22 mouse cellular contexts compared by ENCODE assay signal in genomic region chr5:75160530-75161170, GRCm38 (mm10). TPM values are rescaled to one million over a fixed set of nuclear protein-coding genes. Genes with fewer than 3 reads are reported as not detected.
DNase-seq lines count a peak whose midpoint lies in the region; ATAC-seq and TF ChIP-seq lines count a peak whose summit lies in the region.
"Had no signal": no experiment of that assay in that cellular context is flagged by ENCODE, and none has a peak within 500 bp of the region (broad histone marks: within the 10 kb centered on the region; RNA-seq: fewer than 3 reads in every experiment).

No protein-coding gene starts in this region.

- H3K36me3 ChIP-seq in heart, embryonic 13.5 days = peaks cover 32% of the 10 kb centered on the region
- peaks cover 20% of the 10 kb centered on the region; the same call in 1 of the 2 replicates for H3K36me3 ChIP-seq in limb, embryonic 11.5 days (ENCODE audit: control insufficient read depth, insufficient read depth, low read length)
- H3K36me3 ChIP-seq in limb, embryonic 10.5 days = peaks cover 80% of the 10 kb centered on the region
- H3K36me3 ChIP-seq in limb, embryonic 14.5 days (ENCODE audit: control insufficient read depth, insufficient read depth, low read length) = peaks cover 74% of the 10 kb centered on the region

- peaks cover 15% of the 10 kb centered on the region for H3K4me1 ChIP-seq in heart, embryonic 13.5 days
- peaks cover 22% of the 10 kb centered on the region for H3K4me1 ChIP-seq in limb, embryonic 11.5 days (ENCODE audit: control insufficient read depth, insufficient read depth, low read length)
- H3K4me1 ChIP-seq in limb, embryonic 10.5 days = peaks cover 38% of the 10 kb centered on the region
- H3K4me1 ChIP-seq in limb, embryonic 14.5 days (ENCODE audit: control insufficient read depth, insufficient read depth, low read length) = peaks cover 13% of the 10 kb centered on the region

- peak overlapping the region; percentile 14 for H3K4me2 ChIP-seq in heart, embryonic 13.5 days
- no peak overlapping the region for H3K4me2 ChIP-seq in limb, embryonic 11.5 days (ENCODE audit: low read depth, severe bottlenecking)
- peak overlapping the region; percentile 18; the same call in 1 of the 2 replicates for H3K4me2 ChIP-seq in limb, embryonic 14.5 days (replicated peaks; ENCODE audit: low read depth, low read length, severe bottlenecking)

- H3K9me3 ChIP-seq in heart, embryonic 13.5 days = no peaks in the 10 kb centered on the region
- no peaks in the 10 kb centered on the region for H3K9me3 ChIP-seq in limb, embryonic 11.5 days (ENCODE audit: control insufficient read depth, low read length)
- H3K9me3 ChIP-seq in limb, embryonic 10.5 days (replicated peaks) = no peaks in the 10 kb centered on the region
- H3K9me3 ChIP-seq in limb, embryonic 14.5 days (ENCODE audit: control insufficient read depth, low read length) = no peaks in the 10 kb centered on the region
- H3K9me3 ChIP-seq: forebrain, embryonic 10.5 days; heart, embryonic 10.5 days; midbrain, embryonic 10.5 days had no signal

- TF ChIP-seq POLR2A in limb, embryonic 14.5 days (IDR thresholded peaks at IDR 0.05; ENCODE audit: borderline replicate concordance, extremely low read depth, insufficient read depth, insufficient read length) = no peak

- no peak overlapping the region for H3K4me3 ChIP-seq in heart, embryonic 13.5 days
- no peak overlapping the region for H3K4me3 ChIP-seq in limb, embryonic 11.5 days (ENCODE audit: low read depth, low read length)
- no peak overlapping the region for H3K4me3 ChIP-seq in limb, embryonic 10.5 days
- H3K4me3 ChIP-seq in limb, embryonic 14.5 days (replicated peaks; ENCODE audit: low read length) = no peak overlapping the region; the same call in 1 of the 2 replicates
- H3K4me3 ChIP-seq: forebrain, embryonic 10.5 days; heart, embryonic 10.5 days; midbrain, embryonic 10.5 days had no signal

- peak overlapping the region; percentile 30; the same call in 1 of the 2 replicates for H3K9ac ChIP-seq in heart, embryonic 13.5 days
- no peak overlapping the region for H3K9ac ChIP-seq in limb, embryonic 11.5 days (ENCODE audit: low read length)
- H3K9ac ChIP-seq in limb, embryonic 14.5 days (ENCODE audit: low read depth, low read length, severe bottlenecking) = 0 out of 2 replicates have a peak overlapping the region, but pooled peaks have one; percentile 16

- DNase-seq in cerebellum, postnatal 10 days = peak; percentile 56 to 77
- no peak for DNase-seq in cerebellum, adult 11-12 months
- no peak for DNase-seq in heart, adult 18-20 months
- peak; percentile 21 for DNase-seq in limb, embryonic 11.5 days (ENCODE audit: low spot score)
- DNase-seq in limb, embryonic 10.5 days (ENCODE audit: low spot score) = no peak
- no peak for DNase-seq in limb, embryonic 14.5 days (ENCODE audit: low spot score)
- DNase-seq in spleen, adult 12 weeks (ENCODE audit: low spot score) = no peak
- DNase-seq: adrenal gland, adult 8-10 months; cerebellum, adult 2 months; gastrocnemius, postnatal 25 days; kidney, adult 2 months; lung, postnatal 4 days; right cerebral cortex, postnatal 25 days; thymus, postnatal 25 days had no signal

- H3K27ac ChIP-seq in heart, embryonic 13.5 days (replicated peaks) = no peak overlapping the region
- no peak overlapping the region for H3K27ac ChIP-seq in limb, embryonic 11.5 days (replicated peaks; ENCODE audit: low read depth, low read length)
- H3K27ac ChIP-seq in limb, embryonic 10.5 days = no peak overlapping the region
- H3K27ac ChIP-seq in limb, embryonic 14.5 days (replicated peaks; ENCODE audit: low read depth, low read length) = no peak overlapping the region
- H3K27ac ChIP-seq: forebrain, embryonic 10.5 days; heart, embryonic 10.5 days; kidney, postnatal 0 days; midbrain, embryonic 10.5 days had no signal

- WGBS in heart, embryonic 13.5 days = 17% methylated on average over 12 of the region's 12 CpGs
- WGBS in limb, embryonic 11.5 days = 41% methylated on average over 12 of the region's 12 CpGs
- 57% methylated on average over 12 of the region's 12 CpGs for WGBS in limb, embryonic 10.5 days
- 46% methylated on average over 12 of the region's 12 CpGs for WGBS in limb, embryonic 14.5 days

- peaks cover 10% of the 10 kb centered on the region; the same call in 1 of the 2 replicates for H3K27me3 ChIP-seq in heart, embryonic 13.5 days (replicated peaks)
- H3K27me3 ChIP-seq in limb, embryonic 11.5 days (ENCODE audit: control insufficient read depth, insufficient read depth, low read length) = no peaks in the 10 kb centered on the region
- no peaks in the 10 kb centered on the region for H3K27me3 ChIP-seq in limb, embryonic 10.5 days (ENCODE audit: low read depth, poor library complexity, severe bottlenecking)
- H3K27me3 ChIP-seq in limb, embryonic 14.5 days (ENCODE audit: control insufficient read depth, insufficient read depth, low read length) = no peaks in the 10 kb centered on the region

- ATAC-seq in heart, embryonic 13.5 days (ENCODE audit: extremely low read depth, insufficient number of reproducible peaks, low FRiP score, low TSS enrichment) = no peak
- no peak for ATAC-seq in limb, embryonic 11.5 days (ENCODE audit: insufficient number of reproducible peaks, low FRiP score, low TSS enrichment, low read depth)
- no peak for ATAC-seq in limb, embryonic 14.5 days (ENCODE audit: low FRiP score, low read depth)
- ATAC-seq: activated CD4-positive, CD25-positive, alpha-beta regulatory T cell, adult 4 months; forebrain, embryonic 16.5 days had no signal

RNA-seq across cellular contexts. Expression of gene Pdgfra, which starts 8.6 kb away (rescaled TPM):
- polyA plus RNA-seq in heart, embryonic 13.5 days (2015; fragmentation: Nextera tagmentation; extraction: Ambion mirVana) = 16.6 and 20.7 TPM in 2 replicates
- 10 to 100 TPM; 20.5 to 23.7 TPM for total RNA-seq in heart, adult 18-20 months (2021)
- polyA plus RNA-seq in limb, embryonic 11.5 days (2014; fragmentation: Nextera tagmentation; extraction: Ambion mirVana) = 124 and 138 TPM in 2 replicates
- 69.2 and 111 TPM in 2 replicates for polyA plus RNA-seq in limb, embryonic 10.5 days (2016; fragmentation: Nextera tagmentation; extraction: Ambion mirVana)
- polyA plus RNA-seq in limb, embryonic 14.5 days (2012; rRNA removed) = 111 and 115 TPM in 2 replicates
- 122 and 138 TPM in 2 replicates for polyA plus RNA-seq in limb, embryonic 14.5 days (2014; fragmentation: Nextera tagmentation; extraction: Ambion mirVana)
- total RNA-seq: hematopoietic stem cell, adult 5-6 weeks had no signal
- polyA plus RNA-seq: activated CD4-positive, CD25-positive, alpha-beta regulatory T cell, adult 4 months had no signal

Comparison
In these comparisons a context has a peak if more than half of its experiments do, and no peak if none do; other contexts are left out.
1. DNase-seq: peak in cerebellum, postnatal 10 days (2 of 2) and limb, embryonic 11.5 days (single experiment); none in cerebellum, adult 11-12 months (single experiment), heart, adult 18-20 months (0 of 2), limb, embryonic 10.5 days (single experiment), limb, embryonic 14.5 days (single experiment) and spleen, adult 12 weeks (single experiment).